Mouse (Mus musculus): ENCODE measurements around the gene Tnfsf13b.
A peak's percentile ranks its signal among the peaks of the same experiment; 100 is the strongest.

Tnfsf13b gene

GRCm38 (mm10) chr8:10049162-10049561, 42.9 kb downstream of the Tnfsf13b start:
- peak; percentile 56 for DNase-seq

- no peak for DNase-seq
Measured at GRCm38 (mm10) chr8:10051576-10051975, 45.3 kb downstream of the Tnfsf13b start.

- peak; percentile 52 for DNase-seq
Measured at GRCm38 (mm10) chr8:10053571-10053990, 47.3 kb downstream of the Tnfsf13b start.

GRCm38 (mm10) chr8:10061001-10061400, 54.7 kb downstream of the Tnfsf13b start:
- no peak for DNase-seq

GRCm38 (mm10) chr8:10066906-10067305, 60.6 kb downstream of the Tnfsf13b start:
- no peak for DNase-seq

GRCm38 (mm10) chr8:10067775-10068174, 61.5 kb downstream of the Tnfsf13b start:
- no peak for DNase-seq

GRCm38 (mm10) chr8:10072347-10072746, 66.1 kb downstream of the Tnfsf13b start:
- DNase-seq, result no peak

Data from layer of hippocampus, adult 9-11 months (tissue).